Mouse (Mus musculus): ENCODE data around the gene Rsph3b. TPM values are rescaled to one million over a fixed set of nuclear protein-coding genes. Genes with fewer than 3 reads are reported as not detected.
"Not testable (repeated sequence)": the region's sequence is repeated elsewhere in the genome, so short reads cannot be mapped to it uniquely, and the experiment has no call there.

The Rsph3b gene
- polyA plus RNA-seq, 1 experiment from 2014 or later = 57.9 TPM

DNA sequence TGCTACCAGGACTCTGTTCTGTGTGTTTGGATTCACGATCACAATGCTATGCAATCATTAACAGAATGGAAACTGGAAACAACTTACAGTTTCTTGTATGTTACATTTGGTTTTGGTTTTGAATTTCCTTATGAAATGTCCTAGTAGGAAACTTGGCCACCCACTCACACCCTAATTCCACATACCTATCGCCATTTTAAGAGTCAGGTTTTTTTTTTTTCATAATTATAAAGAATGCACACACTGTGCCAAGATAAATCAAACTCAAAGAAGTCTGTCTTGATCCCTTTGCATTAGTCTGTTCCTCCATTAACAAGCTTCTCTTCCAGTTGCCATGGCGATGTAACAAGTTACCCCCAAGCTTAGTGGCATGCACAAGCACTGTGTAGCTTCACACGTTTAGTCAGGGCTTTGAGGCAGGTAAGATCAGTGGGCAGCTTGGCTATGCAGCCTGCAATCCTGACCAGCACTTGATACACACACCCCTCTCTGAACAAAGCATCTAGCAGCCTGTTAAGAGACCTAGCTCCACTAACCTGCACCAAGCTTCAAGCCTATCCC, 24.4 kb upstream of the Rsph3b start:
- H3K9me3 ChIP-seq (ENCODE audit: control insufficient read depth, low read length); H3K4me2 ChIP-seq (replicated peaks); ATAC-seq (ENCODE audit: low FRiP score); H3K27me3 ChIP-seq (ENCODE audit: control insufficient read depth, insufficient read depth, low read length); H3K27ac ChIP-seq; H3K36me3 ChIP-seq (replicated peaks; ENCODE audit: control insufficient read depth, insufficient read depth); H3K9ac ChIP-seq; H3K4me1 ChIP-seq (replicated peaks; ENCODE audit: control insufficient read depth, insufficient read depth, low read length); H3K4me3 ChIP-seq (replicated peaks; ENCODE audit: low read length); DNase-seq (ENCODE audit: low spot score): not testable (repeated sequence)
- WGBS = 61% methylated on average over 4 of the region's 4 CpGs

DNA sequence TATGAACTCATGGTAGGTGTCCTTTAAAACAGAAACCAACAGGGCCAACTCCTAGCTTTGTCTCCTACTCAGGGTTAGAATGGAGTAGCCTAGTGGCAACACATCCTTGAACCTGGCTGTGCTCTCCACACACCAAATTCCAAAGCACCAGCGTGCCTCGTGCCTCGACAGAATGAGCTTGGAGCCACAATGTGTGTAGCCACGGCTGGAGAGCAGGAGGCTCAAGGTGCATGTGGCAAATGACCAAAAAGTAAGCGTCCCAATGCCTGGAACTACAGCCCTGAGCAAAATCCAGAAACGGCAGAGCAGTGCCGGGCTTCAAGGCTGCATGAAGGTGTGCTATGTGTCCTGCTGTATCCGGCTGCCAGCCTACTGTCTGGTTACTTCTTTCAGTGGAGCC, 22.8 kb upstream of the Rsph3b start:
- not testable (repeated sequence) for H3K27ac ChIP-seq; H3K27me3 ChIP-seq (ENCODE audit: control insufficient read depth, insufficient read depth, low read length); DNase-seq (ENCODE audit: low spot score); H3K4me2 ChIP-seq (replicated peaks); ATAC-seq (ENCODE audit: low FRiP score); H3K9me3 ChIP-seq (ENCODE audit: control insufficient read depth, low read length); H3K36me3 ChIP-seq (replicated peaks; ENCODE audit: control insufficient read depth, insufficient read depth); H3K4me1 ChIP-seq (replicated peaks; ENCODE audit: control insufficient read depth, insufficient read depth, low read length); H3K4me3 ChIP-seq (replicated peaks; ENCODE audit: low read length); H3K9ac ChIP-seq
- WGBS = 82% methylated on average over 8 of the region's 8 CpGs

DNA sequence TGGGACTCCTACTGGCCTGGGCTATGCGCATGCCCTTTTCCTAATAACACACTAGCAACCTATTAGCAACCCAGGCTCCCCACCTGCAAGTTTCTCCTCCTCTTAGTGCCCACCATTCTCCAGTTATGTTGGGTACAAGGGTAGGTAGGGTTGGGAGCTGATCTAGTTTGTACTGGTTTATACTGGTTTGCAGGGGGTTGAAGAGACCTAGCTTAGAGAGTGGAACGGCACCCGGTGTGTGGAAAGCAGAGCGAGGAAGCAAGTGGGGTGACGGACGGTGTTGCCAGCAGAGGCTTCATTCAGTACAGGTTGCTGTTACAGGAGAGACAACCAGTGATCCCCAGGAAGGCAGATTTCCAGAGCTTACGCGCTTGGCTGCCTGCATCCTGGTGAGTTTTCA, 21.9 kb upstream of the Rsph3b start, which contains the start of gene Rnaset2b:
TSS of gene Rnaset2b (plus strand) at position 301 of the 400 bp plus-strand sequence.
- not testable (repeated sequence) for H3K4me1 ChIP-seq (replicated peaks; ENCODE audit: control insufficient read depth, insufficient read depth, low read length); H3K4me3 ChIP-seq (replicated peaks; ENCODE audit: low read length); ATAC-seq (ENCODE audit: low FRiP score); H3K27me3 ChIP-seq (ENCODE audit: control insufficient read depth, insufficient read depth, low read length); DNase-seq (ENCODE audit: low spot score); H3K4me2 ChIP-seq (replicated peaks); H3K9me3 ChIP-seq (ENCODE audit: control insufficient read depth, low read length); H3K27ac ChIP-seq; H3K9ac ChIP-seq; H3K36me3 ChIP-seq (replicated peaks; ENCODE audit: control insufficient read depth, insufficient read depth)
- WGBS = no CpG with 5 or more reads among the region's 8 CpGs

DNA sequence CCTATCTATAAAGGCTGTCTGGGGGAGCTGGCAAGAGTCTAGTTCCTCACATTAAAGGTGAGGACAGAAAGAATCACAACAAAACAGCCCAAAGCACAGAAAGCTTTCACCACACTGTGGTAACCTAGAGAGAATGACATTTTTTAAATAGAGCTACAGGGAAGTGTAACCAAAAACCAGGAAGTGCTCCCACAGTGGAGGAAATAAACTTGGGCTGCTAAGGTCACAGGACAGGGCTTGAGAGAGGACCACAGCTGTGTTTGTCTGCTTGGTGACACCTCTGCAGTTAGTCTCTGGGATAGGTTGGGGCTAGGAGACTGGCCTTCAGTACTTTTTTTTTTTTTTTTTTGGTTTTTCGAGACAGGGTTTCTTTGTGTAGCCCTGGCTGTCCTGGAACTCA, 19.2 kb upstream of the Rsph3b start:
- H3K4me1 ChIP-seq (replicated peaks; ENCODE audit: control insufficient read depth, insufficient read depth, low read length); DNase-seq (ENCODE audit: low spot score); H3K4me3 ChIP-seq (replicated peaks; ENCODE audit: low read length); H3K4me2 ChIP-seq (replicated peaks); H3K27me3 ChIP-seq (ENCODE audit: control insufficient read depth, insufficient read depth, low read length); H3K36me3 ChIP-seq (replicated peaks; ENCODE audit: control insufficient read depth, insufficient read depth); H3K27ac ChIP-seq; H3K9me3 ChIP-seq (ENCODE audit: control insufficient read depth, low read length); H3K9ac ChIP-seq; ATAC-seq (ENCODE audit: low FRiP score): not testable (repeated sequence)
- no CpG with 5 or more reads among the region's 1 CpGs for WGBS

DNA sequence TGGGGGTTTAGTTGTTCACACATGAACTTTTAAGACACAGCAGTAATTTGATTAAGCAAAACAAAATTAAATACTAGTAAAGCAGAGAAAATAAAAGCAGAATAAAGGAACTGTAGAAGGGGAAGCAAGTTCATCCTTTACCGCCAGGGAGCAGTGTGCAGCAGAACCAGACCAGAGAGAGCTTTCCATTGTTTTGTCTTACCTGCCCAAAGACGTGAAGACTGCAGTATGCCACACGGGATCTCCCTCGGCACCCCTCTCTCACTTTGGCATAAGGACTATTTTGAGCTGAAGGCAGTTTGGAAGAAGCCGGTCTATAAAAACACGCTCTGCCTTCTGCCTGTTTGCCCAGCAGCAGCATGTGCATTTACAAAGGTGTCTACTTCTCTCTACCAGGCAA, 16.9 kb upstream of the Rsph3b start:
- not testable (repeated sequence) for H3K9me3 ChIP-seq (ENCODE audit: control insufficient read depth, low read length); H3K27ac ChIP-seq; H3K9ac ChIP-seq; ATAC-seq (ENCODE audit: low FRiP score); H3K4me1 ChIP-seq (replicated peaks; ENCODE audit: control insufficient read depth, insufficient read depth, low read length); H3K4me2 ChIP-seq (replicated peaks); H3K4me3 ChIP-seq (replicated peaks; ENCODE audit: low read length); H3K36me3 ChIP-seq (replicated peaks; ENCODE audit: control insufficient read depth, insufficient read depth); H3K27me3 ChIP-seq (ENCODE audit: control insufficient read depth, insufficient read depth, low read length)
- DNase-seq (ENCODE audit: low spot score) = peak; percentile 44
- WGBS = 11% methylated on average over 5 of the region's 6 CpGs

DNA sequence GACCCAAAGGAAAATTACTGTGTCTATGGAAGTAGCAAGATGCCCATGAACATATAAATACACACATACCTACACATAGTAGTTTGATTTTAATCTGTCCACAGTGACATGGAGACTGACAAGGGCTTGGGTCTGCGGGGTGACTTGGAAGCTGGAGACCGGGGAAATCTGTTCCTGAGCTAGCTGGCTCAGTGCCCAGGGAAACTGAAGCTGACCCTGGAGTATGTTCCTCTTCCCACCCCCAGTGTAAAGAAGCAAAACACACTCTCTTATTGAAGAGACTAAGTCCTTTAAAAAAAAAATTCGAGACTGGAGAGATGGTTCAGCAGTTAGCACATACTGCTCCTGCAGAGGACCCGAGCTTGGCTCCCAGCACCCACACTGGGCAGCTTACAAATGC, 14.5 kb upstream of the Rsph3b start:
- not testable (repeated sequence) for H3K4me2 ChIP-seq (replicated peaks); H3K27me3 ChIP-seq (ENCODE audit: control insufficient read depth, insufficient read depth, low read length); H3K36me3 ChIP-seq (replicated peaks; ENCODE audit: control insufficient read depth, insufficient read depth); DNase-seq (ENCODE audit: low spot score); H3K9ac ChIP-seq; H3K4me1 ChIP-seq (replicated peaks; ENCODE audit: control insufficient read depth, insufficient read depth, low read length); H3K27ac ChIP-seq; H3K4me3 ChIP-seq (replicated peaks; ENCODE audit: low read length); ATAC-seq (ENCODE audit: low FRiP score); H3K9me3 ChIP-seq (ENCODE audit: control insufficient read depth, low read length)
- WGBS = 73% methylated on average over 4 of the region's 4 CpGs

DNA sequence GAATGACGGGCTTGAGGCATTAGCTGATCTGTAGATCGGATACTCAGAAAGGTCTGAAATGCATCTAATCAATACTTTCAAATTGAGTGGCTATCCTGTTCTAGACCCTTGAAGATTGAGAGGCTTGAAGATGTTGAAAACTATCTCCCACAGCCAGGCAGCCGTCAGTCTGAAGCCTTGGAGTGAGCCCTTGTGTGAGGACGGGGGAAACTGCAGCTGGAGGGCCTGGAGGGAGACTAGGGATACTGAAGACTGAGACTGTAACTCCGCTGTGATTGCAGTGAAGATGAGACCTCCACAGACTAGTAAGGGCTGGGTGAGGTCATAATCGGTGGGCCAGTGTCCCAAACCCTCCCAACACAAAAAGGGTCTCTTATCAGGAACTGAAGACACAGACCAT, 13.9 kb upstream of the Rsph3b start:
- not testable (repeated sequence) for H3K27ac ChIP-seq; DNase-seq (ENCODE audit: low spot score); ATAC-seq (ENCODE audit: low FRiP score); H3K27me3 ChIP-seq (ENCODE audit: control insufficient read depth, insufficient read depth, low read length); H3K4me2 ChIP-seq (replicated peaks); H3K4me1 ChIP-seq (replicated peaks; ENCODE audit: control insufficient read depth, insufficient read depth, low read length); H3K9me3 ChIP-seq (ENCODE audit: control insufficient read depth, low read length); H3K4me3 ChIP-seq (replicated peaks; ENCODE audit: low read length); H3K9ac ChIP-seq; H3K36me3 ChIP-seq (replicated peaks; ENCODE audit: control insufficient read depth, insufficient read depth)
- WGBS = 73% methylated on average over 3 of the region's 6 CpGs

DNA sequence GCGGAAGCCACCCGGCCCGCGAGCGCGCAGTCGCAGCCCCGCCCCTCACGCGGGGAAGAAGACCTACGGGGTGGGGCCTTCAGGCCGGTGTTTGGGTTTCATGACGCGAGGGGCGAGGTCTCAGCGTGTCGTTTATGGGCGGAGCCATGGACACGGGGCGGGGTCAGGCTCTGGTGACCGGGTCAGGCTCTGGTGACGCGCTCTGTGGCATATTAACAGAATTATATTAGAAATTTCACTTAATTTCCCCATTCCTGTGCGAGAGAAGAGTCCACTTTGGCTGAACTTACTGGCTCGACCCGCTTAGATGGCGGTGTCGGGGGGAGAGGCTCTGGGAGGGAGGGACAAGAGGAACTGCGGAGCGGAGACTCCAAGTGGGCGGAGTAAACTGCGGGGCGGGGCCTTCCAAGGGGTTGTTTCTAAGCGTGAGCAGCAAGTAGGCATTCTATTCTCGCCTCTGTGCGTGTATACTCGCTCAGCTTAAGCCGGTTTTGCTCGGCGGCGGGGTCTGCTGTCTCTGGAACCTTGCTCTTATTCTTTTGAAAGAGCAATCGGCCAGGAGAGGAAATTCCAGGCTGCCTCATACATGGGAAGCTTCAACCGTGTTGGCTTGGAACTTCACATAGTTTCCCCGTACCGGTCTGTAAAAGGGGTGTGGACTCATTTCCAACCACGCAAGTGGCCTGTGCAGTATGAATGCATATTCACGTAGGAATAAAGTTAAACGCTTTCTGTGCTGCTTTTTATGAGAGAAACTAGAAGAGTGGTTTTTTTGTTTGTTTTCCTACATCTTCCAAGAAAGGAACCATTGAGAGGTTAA, 12.9 kb upstream of the Rsph3b start:
- peak; percentile 96 for ATAC-seq (ENCODE audit: low FRiP score)
- H3K4me1 ChIP-seq (replicated peaks; ENCODE audit: control insufficient read depth, insufficient read depth, low read length); H3K9me3 ChIP-seq (ENCODE audit: control insufficient read depth, low read length); H3K27me3 ChIP-seq (ENCODE audit: control insufficient read depth, insufficient read depth, low read length); H3K27ac ChIP-seq; H3K36me3 ChIP-seq (replicated peaks; ENCODE audit: control insufficient read depth, insufficient read depth); H3K9ac ChIP-seq: not testable (repeated sequence)
- 0% methylated on average over 12 of the region's 48 CpGs for WGBS
- peak; percentile 22 for DNase-seq (ENCODE audit: low spot score)
- peak overlapping the region; percentile 45 for H3K4me2 ChIP-seq (replicated peaks)
- peak overlapping the region; percentile 41 for H3K4me3 ChIP-seq (replicated peaks; ENCODE audit: low read length)

DNA sequence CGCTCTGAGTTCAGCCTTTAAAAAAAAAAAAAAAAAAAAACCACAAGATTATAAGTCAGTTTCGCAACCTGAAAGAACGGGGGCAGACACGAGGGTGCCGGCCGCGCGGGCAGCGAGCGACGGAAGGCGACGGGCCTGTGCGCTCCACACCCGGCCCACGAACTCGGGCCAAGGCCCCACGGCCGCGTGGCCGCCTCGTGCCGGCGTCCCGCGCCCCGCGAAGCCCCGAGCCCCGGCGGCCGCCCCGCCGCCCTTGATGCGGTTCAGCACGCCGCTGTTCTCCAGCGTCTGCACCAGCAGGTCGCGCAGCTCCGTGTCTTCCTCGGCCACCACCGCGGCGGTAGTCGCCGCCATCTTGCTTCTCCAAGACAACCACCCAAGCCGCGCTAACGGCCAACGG, 12.3 kb upstream of the Rsph3b start, which contains the start of gene Tagap1:
TSS of gene Tagap1 (minus strand) at position 381 of the 400 bp plus-strand sequence.
- H3K9me3 ChIP-seq (ENCODE audit: control insufficient read depth, low read length); ATAC-seq (ENCODE audit: low FRiP score); H3K27me3 ChIP-seq (ENCODE audit: control insufficient read depth, insufficient read depth, low read length); H3K4me1 ChIP-seq (replicated peaks; ENCODE audit: control insufficient read depth, insufficient read depth, low read length); H3K36me3 ChIP-seq (replicated peaks; ENCODE audit: control insufficient read depth, insufficient read depth): not testable (repeated sequence)
- Histone ChIP-seq H3K9ac (peak within 1 kb of the TSS; percentile 60), H3K27ac (peak within 1 kb of the TSS; percentile 59; the same call in 1 of the 2 replicates), H3K4me2 (replicated peaks) (peak within 1 kb of the TSS; percentile 52), H3K4me3 (replicated peaks; ENCODE audit: low read length) (peak within 1 kb of the TSS; percentile 41)
- WGBS = 1% methylated on average over 40 of the region's 51 CpGs
- DNase-seq (ENCODE audit: low spot score) = peak; percentile 20

All from hindbrain, embryonic 14.5 days (tissue).